Mouse (Mus musculus): Measurements from ENCODE around the gene Gm37240. TPM values are rescaled to one million over a fixed set of nuclear protein-coding genes. Genes with fewer than 3 reads are reported as not detected.
"Not testable (repeated sequence)": the region's sequence is repeated elsewhere in the genome, so short reads cannot be mapped to it uniquely, and the experiment has no call there.

Gene Gm37240
- polyA plus RNA-seq, 1 experiment from 2014 or later: 13.4 TPM

DNA sequence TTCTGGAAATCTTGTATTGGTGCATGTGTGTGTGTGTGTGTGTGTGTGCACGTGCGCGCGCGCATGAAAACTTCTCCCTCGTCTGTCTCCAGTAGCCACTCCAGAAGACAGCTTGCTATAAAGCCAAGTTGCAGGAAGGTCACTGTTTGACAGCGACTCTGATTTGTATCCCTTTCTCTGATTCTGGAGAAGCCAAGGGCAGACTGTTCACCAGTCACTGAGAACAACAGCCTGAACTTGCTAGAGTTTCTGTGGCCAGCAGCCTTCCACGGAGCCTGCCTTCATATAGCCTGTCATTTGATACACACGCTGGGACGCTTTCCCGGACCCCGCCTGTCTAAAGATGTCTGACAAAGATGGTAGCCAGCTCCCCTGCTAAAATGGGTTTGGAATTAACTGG is 1224.2 kb downstream of the Gm37240 start:
- DNase-seq (ENCODE audit: low spot score) (peak; percentile 55), ATAC-seq (ENCODE audit: low read depth) (no peak)
- H3K4me3 ChIP-seq (ENCODE audit: low read depth, low read length): no peak overlapping the region
- H3K4me2 ChIP-seq (ENCODE audit: low read depth, low read length): no peak overlapping the region
- peaks cover 12% of the 10 kb centered on the region for H3K4me1 ChIP-seq (ENCODE audit: control insufficient read depth, insufficient read depth, low read length)
- no peak overlapping the region for H3K27ac ChIP-seq (replicated peaks; ENCODE audit: low read depth, low read length)
- peaks cover 17% of the 10 kb centered on the region for H3K27me3 ChIP-seq (replicated peaks; ENCODE audit: control insufficient read depth, insufficient read depth, low read length)
- 68% methylated on average over 12 of the region's 12 CpGs for WGBS
- H3K36me3 ChIP-seq (ENCODE audit: control insufficient read depth, insufficient read depth, low read length): no peaks in the 10 kb centered on the region
- no peak overlapping the region for H3K9ac ChIP-seq (ENCODE audit: low read depth, low read length)
- H3K9me3 ChIP-seq (ENCODE audit: control insufficient read depth, low read length): no peaks in the 10 kb centered on the region

DNA sequence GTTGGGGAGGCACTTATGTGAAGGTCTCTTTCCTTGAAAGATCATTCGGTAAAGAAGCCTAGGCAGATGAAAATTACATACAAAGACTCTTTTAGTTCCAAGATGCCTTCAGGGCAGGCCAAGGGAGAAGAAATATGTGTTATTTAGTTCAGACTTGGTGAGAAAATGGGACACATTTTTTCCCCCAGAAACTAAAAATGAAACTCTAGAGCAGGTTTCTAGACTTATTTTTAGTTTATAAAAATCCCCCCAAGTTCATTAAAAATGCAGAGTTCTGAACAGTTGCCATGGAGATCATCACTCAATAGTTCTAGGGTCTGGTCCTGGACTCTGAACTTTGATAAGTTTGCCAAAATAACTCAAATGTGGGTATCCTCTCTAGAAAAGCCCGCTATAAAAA is 1226.9 kb downstream of the Gm37240 start:
- Histone ChIP-seq H3K4me3 (ENCODE audit: low read depth, low read length) (no peak overlapping the region), H3K9me3 (ENCODE audit: control insufficient read depth, low read length) (no peaks in the 10 kb centered on the region), H3K27ac (replicated peaks; ENCODE audit: low read depth, low read length) (no peak overlapping the region), H3K4me1 (ENCODE audit: control insufficient read depth, insufficient read depth, low read length) (peaks cover 4% of the 10 kb centered on the region), H3K27me3 (replicated peaks; ENCODE audit: control insufficient read depth, insufficient read depth, low read length) (peaks cover 4% of the 10 kb centered on the region), H3K9ac (ENCODE audit: low read depth, low read length) (no peak overlapping the region), H3K4me2 (ENCODE audit: low read depth, low read length) (no peak overlapping the region), H3K36me3 (ENCODE audit: control insufficient read depth, insufficient read depth, low read length) (no peaks in the 10 kb centered on the region)
- WGBS: 70% methylated on average over 2 of the region's 2 CpGs
- ATAC-seq (ENCODE audit: low read depth) (no peak), DNase-seq (ENCODE audit: low spot score) (no peak)

DNA sequence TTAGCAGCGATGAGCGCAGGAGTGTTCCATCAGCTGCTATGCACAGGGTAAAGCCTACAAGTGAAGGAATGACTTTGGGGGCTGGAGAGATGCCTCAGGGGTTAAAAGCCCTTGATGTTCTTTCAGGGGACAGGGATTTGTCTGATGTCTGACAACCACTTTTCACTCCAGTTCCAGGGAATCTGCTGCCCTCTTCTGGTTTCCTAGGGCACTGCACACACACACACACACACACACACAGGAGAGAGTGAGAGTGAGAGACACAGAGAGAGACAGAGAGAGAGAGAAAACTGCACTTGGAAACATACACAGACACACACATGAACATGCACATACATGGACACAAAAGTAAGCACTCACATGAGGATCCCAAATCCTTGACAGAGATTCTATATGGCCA is 1228.4 kb downstream of the Gm37240 start:
- Histone ChIP-seq H3K4me1 (ENCODE audit: control insufficient read depth, insufficient read depth, low read length) (peaks cover 16% of the 10 kb centered on the region), H3K36me3 (ENCODE audit: control insufficient read depth, insufficient read depth, low read length) (no peaks in the 10 kb centered on the region), H3K27me3 (replicated peaks; ENCODE audit: control insufficient read depth, insufficient read depth, low read length) (no peaks in the 10 kb centered on the region), H3K4me3 (ENCODE audit: low read depth, low read length) (no peak overlapping the region), H3K27ac (replicated peaks; ENCODE audit: low read depth, low read length) (no peak overlapping the region), H3K4me2 (ENCODE audit: low read depth, low read length) (no peak overlapping the region), H3K9me3 (ENCODE audit: control insufficient read depth, low read length) (no peaks in the 10 kb centered on the region), H3K9ac (ENCODE audit: low read depth, low read length) (no peak overlapping the region)
- no peak for ATAC-seq (ENCODE audit: low read depth)
- no peak for DNase-seq (ENCODE audit: low spot score)
- WGBS: 97% methylated on average over 2 of the region's 2 CpGs

- DNase-seq (ENCODE audit: low spot score): no peak
- H3K4me1 ChIP-seq (ENCODE audit: control insufficient read depth, insufficient read depth, low read length): peaks cover 16% of the 10 kb centered on the region
These were observed 1229.3 kb downstream of the Gm37240 start for GRCm38 (mm10) chr3:84658017-84658416.

GRCm38 (mm10) chr3:84657240-84657639 is 1230.1 kb downstream of the Gm37240 start:
- Histone ChIP-seq H3K9ac (ENCODE audit: low read depth, low read length) (no peak overlapping the region), H3K27me3 (replicated peaks; ENCODE audit: control insufficient read depth, insufficient read depth, low read length) (no peaks in the 10 kb centered on the region), H3K4me2 (ENCODE audit: low read depth, low read length) (no peak overlapping the region), H3K27ac (replicated peaks; ENCODE audit: low read depth, low read length) (no peak overlapping the region), H3K4me1 (ENCODE audit: control insufficient read depth, insufficient read depth, low read length) (peaks cover 16% of the 10 kb centered on the region), H3K36me3 (ENCODE audit: control insufficient read depth, insufficient read depth, low read length) (no peaks in the 10 kb centered on the region), H3K4me3 (ENCODE audit: low read depth, low read length) (no peak overlapping the region), H3K9me3 (ENCODE audit: control insufficient read depth, low read length) (no peaks in the 10 kb centered on the region)
- WGBS: 41% methylated on average over 6 of the region's 6 CpGs
- ATAC-seq (ENCODE audit: low read depth) (peak; percentile 39), DNase-seq (ENCODE audit: low spot score) (peak; percentile 54)

More at GRCm38 (mm10) chr3:84658017-84658416, 1229.3 kb downstream of the Gm37240 start:
- no peak overlapping the region for H3K9ac ChIP-seq (ENCODE audit: low read depth, low read length)
- no peak for ATAC-seq (ENCODE audit: low read depth)
- H3K4me2 ChIP-seq (ENCODE audit: low read depth, low read length): no peak overlapping the region
- 83% methylated on average over 7 of the region's 7 CpGs for WGBS
- no peaks in the 10 kb centered on the region for H3K27me3 ChIP-seq (replicated peaks; ENCODE audit: control insufficient read depth, insufficient read depth, low read length)
- no peak overlapping the region for H3K4me3 ChIP-seq (ENCODE audit: low read depth, low read length)
- H3K9me3 ChIP-seq (ENCODE audit: control insufficient read depth, low read length): no peaks in the 10 kb centered on the region
- no peaks in the 10 kb centered on the region for H3K36me3 ChIP-seq (ENCODE audit: control insufficient read depth, insufficient read depth, low read length)
- no peak overlapping the region for H3K27ac ChIP-seq (replicated peaks; ENCODE audit: low read depth, low read length)

DNA sequence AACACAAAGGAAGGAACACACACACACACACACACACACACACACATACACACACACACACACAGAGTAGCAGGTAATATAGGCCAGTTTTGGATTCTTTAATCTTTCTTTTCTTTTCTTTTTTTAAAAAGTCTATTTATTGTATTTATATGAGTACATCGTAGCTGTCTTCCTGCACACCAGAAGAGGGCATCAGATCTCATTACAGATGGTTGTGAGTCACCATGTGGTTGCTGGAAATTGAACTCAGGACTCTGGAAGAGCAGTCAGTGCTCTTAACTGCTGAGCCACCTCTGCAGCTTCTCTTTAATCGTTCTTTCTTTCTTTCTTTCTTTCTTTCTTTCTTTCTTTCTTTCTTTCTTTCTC is 1231.5 kb downstream of the Gm37240 start:
- not testable (repeated sequence) for DNase-seq (ENCODE audit: low spot score); H3K27ac ChIP-seq (replicated peaks; ENCODE audit: low read depth, low read length); H3K9ac ChIP-seq (ENCODE audit: low read depth, low read length); H3K9me3 ChIP-seq (ENCODE audit: control insufficient read depth, low read length); H3K4me2 ChIP-seq (ENCODE audit: low read depth, low read length); H3K36me3 ChIP-seq (ENCODE audit: control insufficient read depth, insufficient read depth, low read length); ATAC-seq (ENCODE audit: low read depth); H3K27me3 ChIP-seq (replicated peaks; ENCODE audit: control insufficient read depth, insufficient read depth, low read length); H3K4me3 ChIP-seq (ENCODE audit: low read depth, low read length)
- peaks cover 16% of the 10 kb centered on the region for H3K4me1 ChIP-seq (ENCODE audit: control insufficient read depth, insufficient read depth, low read length)
- WGBS: 71% methylated on average over 2 of the region's 2 CpGs

GRCm38 (mm10) chr3:84654900-84655784 is 1232.2 kb downstream of the Gm37240 start:
- Histone ChIP-seq H3K4me1 (ENCODE audit: control insufficient read depth, insufficient read depth, low read length) (peaks cover 16% of the 10 kb centered on the region), H3K9me3 (ENCODE audit: control insufficient read depth, low read length) (0 out of 2 replicates have a peak, but pooled peaks cover 3% of the 10 kb centered on the region), H3K27ac (replicated peaks; ENCODE audit: low read depth, low read length) (no peak overlapping the region), H3K4me2 (ENCODE audit: low read depth, low read length) (peak overlapping the region; percentile 33), H3K27me3 (replicated peaks; ENCODE audit: control insufficient read depth, insufficient read depth, low read length) (no peaks in the 10 kb centered on the region), H3K9ac (ENCODE audit: low read depth, low read length) (no peak overlapping the region), H3K4me3 (ENCODE audit: low read depth, low read length) (no peak overlapping the region), H3K36me3 (ENCODE audit: control insufficient read depth, insufficient read depth, low read length) (no peaks in the 10 kb centered on the region)
- DNase-seq (ENCODE audit: low spot score) (no peak), ATAC-seq (ENCODE audit: low read depth) (peak; percentile 19; the same call in 1 of the 2 replicates)
- WGBS: 30% methylated on average over 16 of the region's 16 CpGs

- Histone ChIP-seq H3K36me3 (ENCODE audit: control insufficient read depth, insufficient read depth, low read length) (no peaks in the 10 kb centered on the region), H3K27ac (replicated peaks; ENCODE audit: low read depth, low read length) (no peak overlapping the region), H3K27me3 (replicated peaks; ENCODE audit: control insufficient read depth, insufficient read depth, low read length) (no peaks in the 10 kb centered on the region), H3K4me2 (ENCODE audit: low read depth, low read length) (peak overlapping the region; percentile 47), H3K4me3 (ENCODE audit: low read depth, low read length) (peak overlapping the region; percentile 2; the same call in 1 of the 2 replicates), H3K4me1 (ENCODE audit: control insufficient read depth, insufficient read depth, low read length) (peaks cover 16% of the 10 kb centered on the region), H3K9ac (ENCODE audit: low read depth, low read length) (no peak overlapping the region), H3K9me3 (ENCODE audit: control insufficient read depth, low read length) (0 out of 2 replicates have a peak, but pooled peaks cover 3% of the 10 kb centered on the region)
- peak; percentile 19; the same call in 1 of the 2 replicates for ATAC-seq (ENCODE audit: low read depth)
- DNase-seq (ENCODE audit: low spot score): no peak
- WGBS: 27% methylated on average over 12 of the region's 12 CpGs
These were observed 1233.0 kb downstream of the Gm37240 start for GRCm38 (mm10) chr3:84654246-84654826.
